Mouse (Mus musculus): ENCODE data around the gene Ntsr1.

DNA sequence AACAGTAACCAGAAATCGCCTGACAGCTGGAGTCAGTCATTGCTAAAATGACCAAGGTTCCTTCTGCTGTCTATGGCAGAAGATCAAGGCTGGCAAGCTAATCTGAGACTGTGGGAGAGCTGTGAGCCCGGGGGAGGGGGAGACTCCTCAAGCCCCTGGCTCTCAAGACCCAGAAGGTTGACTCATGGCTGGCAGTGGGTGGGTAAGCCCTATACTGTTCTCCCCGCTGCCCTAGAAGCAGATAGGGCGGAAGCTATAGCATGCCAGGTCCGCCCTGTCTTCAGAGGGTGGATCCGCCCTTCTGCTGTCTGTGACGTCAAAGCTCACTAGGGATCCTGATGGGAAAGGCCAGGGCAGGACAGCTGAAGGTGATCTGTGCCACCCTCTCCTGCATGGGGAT lies 30.4 kb downstream of the Ntsr1 start:
- TF ChIP-seq GATA1 (IDR thresholded peaks at IDR 0.05; ENCODE audit: low read length) (no peak), TAL1 (IDR thresholded peaks at IDR 0.05; ENCODE audit: low read length) (no peak)

Measured in erythroblast, embryonic 14.5 days (primary cell).